Mouse (Mus musculus) brown adipose tissue, adult 24 weeks (tissue): ENCODE data around the gene Ap1s1. TPM values are rescaled to one million over a fixed set of nuclear protein-coding genes. Genes with fewer than 3 reads are reported as not detected.
A peak's percentile ranks its signal among the peaks of the same experiment; 100 is the strongest.

Source experiments
- H3K27ac ChIP-seq: fragments of 200-500 bp; replicated peaks from 2 replicates; pipeline ENCODE4 v1.5.1; 2012; ENCODE audit warnings: low read depth, mild to moderate bottlenecking, low read length
- H3K4me1 ChIP-seq: fragments of 200-500 bp; 2 replicates; pipeline ENCODE4 v1.6.1; 2012; ENCODE audit warnings: low read length, mixed read lengths; ENCODE audit not compliant: control insufficient read depth, insufficient read depth, insufficient read length
- H3K4me3 ChIP-seq: fragments of 200-500 bp; 2 replicates; pipeline ENCODE4 v1.5.1; 2012; ENCODE audit warnings: low read depth, mild to moderate bottlenecking, low read length, moderate library complexity; ENCODE audit not compliant: insufficient read depth
- polyA plus RNA-seq: library from polyadenylated mRNA; stranded (reverse); fragments of >200 nt; gene quantifications from 2 replicates; pipeline ENCODE4 v1.2.4, GENCODE M21; 2012; ENCODE audit not compliant: missing spikeins, insufficient read depth, insufficient read length

Gene Ap1s1
- polyA plus RNA-seq = 69.0 and 73.6 TPM in 2 replicates

GRCm38 (mm10) chr5:137045402-137046323 is at the start of gene Ap1s1:
TSS of gene Ap1s1 (minus strand) at chr5:137046135.
- Histone ChIP-seq H3K4me3 (peak within 1 kb of the TSS; percentile 82), H3K4me1 (no peaks in the 10 kb centered on the region), H3K27ac (peak within 1 kb of the TSS; percentile 9; the same call in 1 of the 2 replicates)

DNA sequence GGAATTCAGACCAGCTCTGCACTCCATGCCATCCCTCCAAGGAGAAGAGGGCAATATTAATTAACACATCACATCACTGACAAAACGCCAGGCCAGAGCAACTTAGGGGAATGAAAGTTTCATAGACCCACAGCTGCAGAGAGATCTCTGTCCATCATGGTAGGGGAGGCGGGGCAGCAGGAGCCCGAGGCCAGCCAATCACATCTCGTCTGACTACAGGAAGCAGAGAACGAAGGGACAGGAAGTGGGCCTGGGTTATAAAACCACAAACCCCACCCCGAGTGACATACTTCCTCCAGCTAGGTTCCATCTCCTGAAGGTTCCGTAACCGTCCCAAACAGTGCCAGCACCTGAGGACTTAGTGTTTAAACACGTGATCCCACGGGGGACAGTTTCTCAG is 49.2 kb upstream of the Ap1s1 start:
- H3K4me1 ChIP-seq = peaks cover 12% of the 10 kb centered on the region
- peak overlapping the region; percentile 36; the same call in 1 of the 2 replicates for H3K27ac ChIP-seq
- H3K4me3 ChIP-seq = no peak overlapping the region

DNA sequence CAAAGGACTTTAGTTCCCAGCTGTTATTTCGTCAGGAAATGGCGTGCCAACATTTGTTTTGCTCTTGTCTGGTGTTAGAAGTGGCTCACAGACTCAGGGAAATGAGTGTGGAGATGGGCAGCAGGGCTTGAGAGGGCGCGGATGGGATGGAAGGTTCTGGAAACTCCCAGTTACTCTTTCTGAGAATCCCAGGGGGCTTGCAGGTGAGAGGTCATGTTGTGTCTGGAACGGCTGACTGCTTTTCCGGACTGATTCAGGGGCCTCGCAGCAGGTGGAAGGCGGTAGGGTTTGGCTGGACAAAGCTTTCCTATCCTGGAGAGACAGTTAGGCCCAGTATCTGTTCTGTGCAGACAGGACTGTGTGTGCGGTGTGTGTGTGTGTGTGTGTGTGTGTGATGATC is 47.8 kb upstream of the Ap1s1 start:
- Histone ChIP-seq H3K27ac (no peak overlapping the region), H3K4me1 (peaks cover 12% of the 10 kb centered on the region), H3K4me3 (no peak overlapping the region)

- Histone ChIP-seq H3K27ac (no peak overlapping the region), H3K4me1 (peaks cover 12% of the 10 kb centered on the region), H3K4me3 (no peak overlapping the region)
Observed at GRCm38 (mm10) chr5:137091560-137091959, 45.6 kb upstream of the Ap1s1 start.

DNA sequence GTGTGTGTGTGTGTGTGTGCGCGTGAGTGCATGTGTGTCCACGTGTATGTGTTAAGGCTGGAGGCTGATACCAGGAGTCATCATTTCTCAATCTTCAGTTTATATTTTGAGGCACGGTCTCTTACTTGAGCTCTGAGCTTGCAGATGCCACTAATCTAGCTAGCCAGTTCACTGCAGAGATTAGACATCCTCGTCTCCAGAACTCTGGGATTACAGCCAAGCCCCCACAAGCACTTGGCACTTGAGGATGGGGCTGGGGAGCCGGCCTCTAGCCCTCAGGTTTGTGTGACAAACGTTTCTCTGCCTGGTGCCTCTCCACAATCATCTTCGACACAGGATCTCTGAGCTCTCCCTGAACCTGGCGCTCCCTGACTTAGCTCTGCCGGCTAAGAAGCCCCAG is 44.9 kb upstream of the Ap1s1 start:
- H3K4me1 ChIP-seq = peaks cover 12% of the 10 kb centered on the region
- H3K27ac ChIP-seq = no peak overlapping the region
- H3K4me3 ChIP-seq = no peak overlapping the region

DNA sequence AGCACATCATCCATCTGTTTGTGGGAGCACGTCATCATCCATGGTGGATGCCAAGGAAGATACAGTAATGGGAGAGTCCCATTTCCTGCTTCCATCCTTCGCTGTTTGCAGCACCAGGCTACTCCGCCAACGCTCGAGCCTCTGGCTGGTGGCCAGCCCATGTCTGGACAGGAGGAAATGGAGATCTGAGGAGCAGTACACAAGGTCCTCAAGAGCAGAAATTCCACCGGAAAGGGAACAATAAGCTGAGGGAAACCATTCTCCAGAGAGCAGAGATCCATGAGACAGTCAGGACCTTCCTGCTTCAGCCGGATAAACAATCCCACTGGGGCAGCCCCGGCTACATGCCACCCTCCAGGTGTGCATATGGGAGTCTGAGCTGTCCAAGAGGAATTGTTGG is 41.5 kb upstream of the Ap1s1 start:
- H3K4me3 ChIP-seq = no peak overlapping the region
- H3K4me1 ChIP-seq = peaks cover 5% of the 10 kb centered on the region
- H3K27ac ChIP-seq = 0 out of 2 replicates have a peak overlapping the region, but pooled peaks have one; percentile 15

- Histone ChIP-seq H3K27ac (no peak overlapping the region), H3K4me1 (no peaks in the 10 kb centered on the region)
Observed at GRCm38 (mm10) chr5:137085731-137086130, 39.8 kb upstream of the Ap1s1 start.

DNA sequence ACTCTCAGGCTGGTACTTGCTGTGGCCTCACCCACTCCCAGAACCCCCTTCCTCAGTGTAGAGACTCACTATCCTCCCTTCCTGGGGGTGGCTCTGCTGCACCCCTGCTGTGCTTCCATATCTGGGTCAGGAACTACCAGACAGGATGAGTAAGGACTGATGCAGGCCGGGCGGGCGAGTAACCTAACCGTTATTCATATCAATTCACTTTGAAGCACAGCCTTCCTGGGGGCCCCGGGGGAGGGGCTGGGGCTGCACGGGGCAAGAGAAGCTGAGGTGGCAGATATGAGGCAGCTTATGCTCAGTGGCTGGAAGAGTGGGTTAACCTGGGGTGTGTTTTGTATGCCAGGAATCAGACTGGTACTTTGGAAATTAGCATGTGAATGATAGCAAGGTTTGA is 39.1 kb upstream of the Ap1s1 start:
- Histone ChIP-seq H3K4me3 (no peak overlapping the region), H3K4me1 (peaks cover 3% of the 10 kb centered on the region), H3K27ac (no peak overlapping the region)

More at GRCm38 (mm10) chr5:137085731-137086130, 39.8 kb upstream of the Ap1s1 start:
- H3K4me3 ChIP-seq = no peak overlapping the region

- Histone ChIP-seq H3K27ac (no peak overlapping the region), H3K4me3 (no peak overlapping the region), H3K4me1 (peaks cover 14% of the 10 kb centered on the region)
Observed at GRCm38 (mm10) chr5:137083051-137083450, 37.1 kb upstream of the Ap1s1 start.

- Histone ChIP-seq H3K4me1 (peaks cover 30% of the 10 kb centered on the region), H3K4me3 (no peak overlapping the region), H3K27ac (peak overlapping the region; percentile 82)
Observed at GRCm38 (mm10) chr5:137079849-137080248, 33.9 kb upstream of the Ap1s1 start.

- peak overlapping the region; percentile 15 for H3K27ac ChIP-seq
- H3K4me1 ChIP-seq = peaks cover 35% of the 10 kb centered on the region
- H3K4me3 ChIP-seq = no peak overlapping the region
Observed at GRCm38 (mm10) chr5:137078616-137079015, 32.7 kb upstream of the Ap1s1 start.

DNA sequence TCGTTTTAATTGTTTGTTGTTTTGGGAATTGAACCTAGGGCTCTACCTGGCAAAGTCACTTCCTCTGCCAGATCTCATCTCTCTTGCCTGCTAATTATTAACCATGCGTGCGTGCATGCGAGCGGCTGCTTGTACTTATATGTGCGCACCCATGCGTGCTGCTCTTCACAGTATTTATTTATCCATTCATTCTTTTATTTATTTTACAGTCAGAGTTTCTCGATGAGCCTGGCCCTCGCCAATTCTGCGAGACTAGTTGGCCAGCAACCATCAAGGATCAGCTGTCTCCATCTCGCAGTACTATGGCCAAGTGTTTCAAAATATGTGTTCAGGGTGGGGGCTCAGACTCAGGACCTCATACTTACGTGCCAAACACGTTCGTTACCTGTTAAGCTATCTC is 32.1 kb upstream of the Ap1s1 start:
- H3K27ac ChIP-seq = 0 out of 2 replicates have a peak overlapping the region, but pooled peaks have one; percentile 12
- peaks cover 38% of the 10 kb centered on the region for H3K4me1 ChIP-seq
- H3K4me3 ChIP-seq = no peak overlapping the region

GRCm38 (mm10) chr5:137077187-137077586 is 31.3 kb upstream of the Ap1s1 start:
- Histone ChIP-seq H3K4me1 (peaks cover 39% of the 10 kb centered on the region), H3K27ac (peak overlapping the region; percentile 84), H3K4me3 (no peak overlapping the region)

DNA sequence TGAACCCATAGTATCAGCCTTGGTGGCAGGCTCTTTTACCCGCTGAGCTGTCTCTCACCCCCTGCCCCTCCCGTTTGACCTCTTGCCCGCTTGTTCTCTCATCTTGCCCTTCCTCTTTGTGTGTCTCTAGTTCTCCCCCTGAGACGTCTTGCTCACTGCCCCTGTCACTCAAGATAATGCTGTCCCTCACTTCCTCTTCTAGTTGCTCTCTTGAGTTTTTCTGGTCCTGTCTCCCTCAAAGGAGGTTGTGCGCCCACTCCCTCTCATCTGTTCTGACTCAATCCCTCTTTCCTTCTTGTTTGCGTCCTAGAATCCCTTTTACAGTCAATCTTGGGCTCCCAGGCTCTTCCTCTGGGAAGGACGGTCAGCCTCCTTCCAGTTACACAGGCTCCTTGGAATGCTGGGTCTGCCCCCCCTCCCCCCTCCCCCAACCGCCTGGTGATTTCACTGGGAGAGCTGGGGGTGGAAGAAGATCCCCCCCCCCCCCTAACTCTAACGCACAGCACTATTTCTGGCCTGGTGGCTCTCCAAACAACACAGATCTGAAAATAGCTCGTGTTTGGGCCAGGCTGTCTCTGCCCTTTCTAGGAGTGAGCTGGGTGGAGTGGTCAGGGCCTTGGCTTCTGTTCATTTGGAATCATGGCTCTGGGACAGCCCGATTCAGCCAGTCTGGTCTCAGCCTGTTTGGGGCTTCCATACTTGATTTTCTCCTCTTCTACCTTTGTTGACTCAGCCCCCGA is 30.4 kb upstream of the Ap1s1 start:
- Histone ChIP-seq H3K27ac (peak overlapping the region; percentile 95), H3K4me1 (peaks cover 39% of the 10 kb centered on the region), H3K4me3 (no peak overlapping the region)

DNA sequence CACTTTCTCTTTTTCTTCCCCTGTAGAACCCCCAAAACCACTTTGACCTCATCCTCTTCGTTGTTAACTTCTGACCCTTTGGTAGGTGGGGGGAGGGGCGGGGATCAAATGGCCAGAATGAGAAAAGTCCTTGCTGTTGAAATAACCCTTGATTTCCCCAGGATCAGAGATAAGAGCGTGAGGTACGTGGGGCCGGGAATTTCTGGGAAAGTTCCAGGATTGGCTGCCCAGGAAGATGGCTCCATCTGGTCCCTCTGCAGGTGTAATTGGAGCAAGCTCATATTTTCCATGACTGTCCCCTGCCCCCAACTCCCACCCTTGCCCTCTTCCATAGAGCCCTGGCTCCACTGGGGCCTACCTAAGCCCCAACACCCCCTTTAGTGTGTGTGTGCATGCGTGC is 29.8 kb upstream of the Ap1s1 start:
- peaks cover 39% of the 10 kb centered on the region for H3K4me1 ChIP-seq
- peak overlapping the region; percentile 95 for H3K27ac ChIP-seq
- no peak overlapping the region for H3K4me3 ChIP-seq
